Comparison of ENCODE assay signal across 11 mouse cellular contexts in genomic region chr11:88288400-88288799, GRCm38 (mm10). TPM values are rescaled to one million over a fixed set of nuclear protein-coding genes. Genes with fewer than 3 reads are reported as not detected.
DNase-seq lines count a peak whose midpoint lies in the region; ATAC-seq lines count a peak whose summit lies in the region.
"Had no signal": no experiment of that assay in that cellular context is flagged by ENCODE, and none has a peak within 500 bp of the region (broad histone marks: within the 10 kb centered on the region; RNA-seq: fewer than 3 reads in every experiment).

No protein-coding gene starts in this region.

- no peak overlapping the region for H3K27ac ChIP-seq in heart, embryonic 13.5 days (replicated peaks)
- H3K27ac ChIP-seq in hindbrain, embryonic 12.5 days: peak overlapping the region; percentile 72

- DNase-seq in heart, adult 8-10 months (ENCODE audit: low spot score): no peak
- DNase-seq in right cerebral cortex, postnatal 10 days (ENCODE audit: low spot score in 2 of 2): peak; percentile 36 to 43
- no peak for DNase-seq in right cerebral cortex, adult 18-20 months
- DNase-seq in thymus, postnatal 0 days (ENCODE audit: low spot score): no peak
- no peak for DNase-seq in natural killer cell, adult 2 months (ENCODE audit: low spot score in 2 of 2)
- no peak for DNase-seq in gastrocnemius, postnatal 14 days

- 38% methylated on average over 11 of the region's 11 CpGs for WGBS in heart, embryonic 13.5 days
- WGBS in hindbrain, embryonic 12.5 days: 30% methylated on average over 11 of the region's 11 CpGs

- no peaks in the 10 kb centered on the region for H3K9me3 ChIP-seq in heart, embryonic 13.5 days
- H3K9me3 ChIP-seq in hindbrain, embryonic 12.5 days (replicated peaks): no peaks in the 10 kb centered on the region

- H3K9ac ChIP-seq in heart, embryonic 13.5 days: 0 out of 2 replicates have a peak overlapping the region, but pooled peaks have one; percentile 47
- H3K9ac ChIP-seq in hindbrain, embryonic 12.5 days: no peak overlapping the region

- 0 out of 2 replicates have a peak, but pooled peaks cover 1% of the 10 kb centered on the region for H3K27me3 ChIP-seq in heart, embryonic 13.5 days (replicated peaks)
- no peaks in the 10 kb centered on the region for H3K27me3 ChIP-seq in hindbrain, embryonic 12.5 days

- H3K4me2 ChIP-seq in heart, embryonic 13.5 days: 0 out of 2 replicates have a peak overlapping the region, but pooled peaks have one; percentile 16
- no peak overlapping the region for H3K4me2 ChIP-seq in hindbrain, embryonic 12.5 days (replicated peaks)

- no peak for ATAC-seq in heart, embryonic 13.5 days (ENCODE audit: extremely low read depth, insufficient number of reproducible peaks, low FRiP score, low TSS enrichment)
- ATAC-seq in hindbrain, embryonic 12.5 days (ENCODE audit: low FRiP score): peak; percentile 61

- intact Hi-C loops in gastrocnemius, postnatal 14 days (cut with DNase I; ENCODE audit: low total_unique reads): no loop called here

- peaks cover 47% of the 10 kb centered on the region for H3K4me1 ChIP-seq in heart, embryonic 13.5 days
- peaks cover 29% of the 10 kb centered on the region for H3K4me1 ChIP-seq in hindbrain, embryonic 12.5 days

- H3K36me3 ChIP-seq in heart, embryonic 13.5 days: no peaks in the 10 kb centered on the region
- no peaks in the 10 kb centered on the region for H3K36me3 ChIP-seq in hindbrain, embryonic 12.5 days

- H3K4me3 ChIP-seq in heart, embryonic 13.5 days: no peak overlapping the region
- no peak overlapping the region for H3K4me3 ChIP-seq in hindbrain, embryonic 12.5 days

RNA-seq across cellular contexts. Expression of gene Ccdc182, which starts 5.5 kb away (rescaled TPM):
- 0.11 TPM in 1 of 2 replicates, not detected in the other for polyA plus RNA-seq in heart, embryonic 13.5 days (2015; fragmentation: Nextera tagmentation; extraction: Ambion mirVana)
- total RNA-seq in heart, adult 8-10 months (2022): not detected
- polyA plus RNA-seq in hindbrain, embryonic 12.5 days (2016; fragmentation: Nextera tagmentation; extraction: Ambion mirVana): 3.8 and 4.3 TPM in 2 replicates
- not detected in 2 replicates for polyA plus RNA-seq in thymus, postnatal 0 days (2015; fragmentation: Nextera tagmentation; extraction: Ambion mirVana)
- total RNA-seq in gastrocnemius, postnatal 14 days (2021): not detected
- total RNA-seq: granulocyte monocyte progenitor cell, adult 5-6 weeks; layer of hippocampus, postnatal 25 days had no signal
- polyA plus RNA-seq: liver, embryonic 16.5 days had no signal

Comparison
In these comparisons a context has a peak if more than half of its experiments do, and no peak if none do; other contexts are left out.
1. DNase-seq: peak in right cerebral cortex, postnatal 10 days (2 of 2); none in heart, adult 8-10 months (single experiment), right cerebral cortex, adult 18-20 months (single experiment), thymus, postnatal 0 days (single experiment), natural killer cell, adult 2 months (0 of 2) and gastrocnemius, postnatal 14 days (single experiment).